Mouse (Mus musculus) cerebellum, adult 2 months (tissue): Measurements from ENCODE around the gene Gpd2.

ENCODE experiments used
- CTCF ChIP-seq: fragments of 200-500 bp; IDR thresholded peaks from 2 replicates; pipeline ENCODE4 v1.5.1; 2011; ENCODE audit warnings: low read depth, mild to moderate bottlenecking, control low read depth, low read length, moderate library complexity, borderline replicate concordance; ENCODE audit not compliant: insufficient read depth
- POLR2A ChIP-seq: fragments of 200-500 bp; IDR thresholded peaks from 2 replicates; pipeline ENCODE4 v1.6.1; 2011; ENCODE audit warnings: low read length, control low read depth, borderline replicate concordance; ENCODE audit not compliant: insufficient read depth

DNA sequence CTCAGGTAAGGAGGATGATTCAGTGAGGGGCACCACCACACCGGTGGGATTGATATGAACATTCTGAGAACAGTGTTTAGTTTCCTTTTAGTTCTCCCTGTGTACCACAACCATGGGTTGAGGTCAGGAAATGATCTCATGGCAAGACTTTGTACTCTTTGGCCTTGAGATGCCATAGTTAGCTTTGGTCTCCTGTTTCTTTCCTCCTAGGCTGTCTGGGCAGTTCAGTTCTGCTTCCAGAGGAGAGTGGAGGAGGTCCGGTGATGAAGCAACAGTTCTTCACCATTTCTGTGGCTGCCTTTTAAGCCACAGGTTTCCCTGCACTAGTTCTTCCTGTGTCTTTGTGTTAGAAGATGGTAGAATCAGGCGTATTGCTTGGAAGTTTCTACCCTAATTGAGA, 31.4 kb downstream of the Gpd2 start:
- TF ChIP-seq POLR2A (no peak), CTCF (no peak)
